Mouse (Mus musculus) myocyte (in vitro differentiated cells): Measurements from ENCODE around the gene Galk1.

Source experiments
- E2F4 ChIP-seq: IDR thresholded peaks from one replicate; pipeline ENCODE4 v1.6.1; 2011; ENCODE audit warnings: mild to moderate bottlenecking, control low read depth, moderate library complexity; ENCODE audit not compliant: insufficient read depth
- MAX ChIP-seq: IDR thresholded peaks from one replicate; pipeline ENCODE4 v1.6.1; 2011; ENCODE audit warnings: low read depth, mild to moderate bottlenecking, control low read depth
- MYOG ChIP-seq, 3 experiments: IDR thresholded peaks; one replicate each; pipeline ENCODE4 v1.6.1; 2011; ENCODE audit warnings: control low read depth in 2 of 3, low read depth in 2 of 3, mild to moderate bottlenecking in 2 of 3; ENCODE audit not compliant: insufficient read length in 2 of 3, control insufficient read depth in 1 of 3, insufficient read depth in 1 of 3
- POLR2A ChIP-seq: IDR thresholded peaks from one replicate; pipeline ENCODE4 v1.6.1; 2011; ENCODE audit warnings: low read depth, mild to moderate bottlenecking, control low read depth, moderate library complexity; ENCODE audit not compliant: insufficient read length
- POLR2AphosphoS2 ChIP-seq: IDR thresholded peaks from one replicate; pipeline ENCODE4 v1.6.1; 2011; ENCODE audit warnings: low read depth, control low read depth; ENCODE audit not compliant: insufficient read length
- TCF12 ChIP-seq: IDR thresholded peaks from one replicate; pipeline ENCODE4 v1.6.1; 2011; ENCODE audit warnings: mild to moderate bottlenecking, control low read depth; ENCODE audit not compliant: poor library complexity, insufficient read depth, severe bottlenecking
- USF1 ChIP-seq: IDR thresholded peaks from one replicate; pipeline ENCODE4 v1.6.1; 2011; ENCODE audit warnings: low read depth, mild to moderate bottlenecking, control low read depth, moderate library complexity

DNA sequence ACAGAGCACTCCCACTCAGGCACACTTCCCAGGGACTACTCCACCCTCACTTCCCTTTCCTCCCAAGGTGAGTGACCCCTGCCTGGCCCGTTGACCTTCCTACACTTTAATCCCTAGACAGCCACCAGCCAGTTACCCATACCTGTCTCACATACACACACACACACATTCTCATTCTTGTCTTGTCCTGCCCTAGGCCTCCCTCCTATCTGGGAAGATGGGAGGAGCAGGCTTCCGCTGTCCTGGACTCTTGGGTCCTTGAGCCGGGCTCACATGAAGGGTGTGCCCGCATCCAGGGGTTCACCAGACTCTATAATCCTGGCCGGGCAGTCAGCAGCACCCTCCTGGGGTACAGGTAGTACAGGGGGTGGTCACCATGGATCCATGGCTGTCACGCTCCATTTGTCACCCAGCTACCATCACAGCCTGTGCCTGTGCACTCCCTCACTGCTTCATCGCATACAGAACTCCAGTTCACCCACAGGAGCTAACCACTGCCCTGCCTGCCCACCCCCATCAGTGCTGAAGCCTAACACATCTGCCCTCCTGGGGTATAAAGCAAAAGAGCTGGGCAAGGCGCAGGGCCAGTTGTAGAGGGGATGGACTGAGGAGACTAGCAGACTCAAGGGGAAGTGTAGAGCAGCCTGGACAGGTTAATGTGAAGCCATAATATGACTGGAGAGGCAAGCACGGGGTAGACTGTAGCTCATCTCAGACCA lies 6.7 kb downstream of the Galk1 start:
- TF ChIP-seq MYOG (IDR thresholded peaks at IDR 0.05; ENCODE audit: control insufficient read depth in 1 of 3, insufficient read depth in 1 of 3, insufficient read length in 2 of 3, low read depth in 2 of 3) (no peak), MAX (no peak), POLR2A (no peak), TCF12 (no peak), POLR2AphosphoS2 (peak; percentile 66), E2F4 (no peak), USF1 (no peak)
